Mouse (Mus musculus) testis, adult 2 months (tissue): ENCODE results near the gene Lin7b.

ENCODE experiments used
- CTCF ChIP-seq: fragments of 200-500 bp; IDR thresholded peaks from 2 replicates; pipeline ENCODE4 v1.5.1; 2012; ENCODE audit warnings: low read depth, mild to moderate bottlenecking, inconsistent platforms, low read length, moderate library complexity; ENCODE audit not compliant: control insufficient read depth, insufficient read depth, insufficient replicate concordance
- POLR2A ChIP-seq: fragments of 200-500 bp; IDR thresholded peaks from 2 replicates; pipeline ENCODE4 v1.6.1; 2012; ENCODE audit warnings: low read depth, mild to moderate bottlenecking, inconsistent platforms, low read length, moderate library complexity; ENCODE audit not compliant: control insufficient read depth

GRCm38 (mm10) chr7:45325800-45326199, 44.6 kb downstream of the Lin7b start:
- TF ChIP-seq CTCF (peak; percentile 13; the same call in 1 of the 2 replicates), POLR2A (no peak)
